Mouse (Mus musculus): ENCODE data around the gene Bend5.

Bend5 gene

DNA sequence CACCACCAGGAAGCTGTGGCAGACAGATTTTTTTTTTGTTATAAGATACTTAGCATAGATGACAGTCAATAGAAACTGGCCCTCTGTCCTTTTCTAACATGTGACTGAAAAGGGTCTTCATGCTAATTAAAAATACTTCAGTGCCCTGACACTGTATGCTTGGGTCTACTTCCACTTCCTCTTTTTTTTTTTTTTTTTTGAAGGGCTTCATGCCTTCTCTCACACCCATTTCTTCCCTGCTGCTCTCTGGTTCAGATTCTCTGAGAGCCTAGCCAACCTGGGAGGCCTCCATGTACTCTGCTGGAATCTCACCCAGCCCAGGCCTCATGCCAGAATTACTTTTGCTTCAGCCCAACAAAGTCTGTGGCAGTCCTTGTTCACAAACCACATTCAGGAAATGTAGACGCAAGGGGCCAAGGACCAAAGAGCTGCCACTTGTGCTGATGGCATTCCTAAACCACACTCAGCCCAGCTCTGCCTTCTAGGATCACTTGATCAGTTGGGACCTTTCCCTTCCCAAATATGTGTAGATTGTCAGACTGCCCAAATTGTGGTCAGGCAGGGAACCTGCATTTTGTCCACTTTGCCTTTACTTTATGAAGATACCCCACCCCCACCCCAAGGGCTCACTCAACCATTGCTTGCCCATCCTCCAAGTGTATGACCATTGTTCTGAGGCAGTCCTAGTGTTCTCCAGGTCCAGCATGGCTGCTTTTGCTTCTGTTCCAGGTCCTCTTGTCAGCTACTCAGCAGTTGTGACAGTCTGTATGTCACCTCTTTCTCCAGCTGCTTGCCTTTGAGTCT lies 27.8 kb downstream of the Bend5 start:
- DNase-seq (ENCODE audit: low spot score) = no peak

DNA sequence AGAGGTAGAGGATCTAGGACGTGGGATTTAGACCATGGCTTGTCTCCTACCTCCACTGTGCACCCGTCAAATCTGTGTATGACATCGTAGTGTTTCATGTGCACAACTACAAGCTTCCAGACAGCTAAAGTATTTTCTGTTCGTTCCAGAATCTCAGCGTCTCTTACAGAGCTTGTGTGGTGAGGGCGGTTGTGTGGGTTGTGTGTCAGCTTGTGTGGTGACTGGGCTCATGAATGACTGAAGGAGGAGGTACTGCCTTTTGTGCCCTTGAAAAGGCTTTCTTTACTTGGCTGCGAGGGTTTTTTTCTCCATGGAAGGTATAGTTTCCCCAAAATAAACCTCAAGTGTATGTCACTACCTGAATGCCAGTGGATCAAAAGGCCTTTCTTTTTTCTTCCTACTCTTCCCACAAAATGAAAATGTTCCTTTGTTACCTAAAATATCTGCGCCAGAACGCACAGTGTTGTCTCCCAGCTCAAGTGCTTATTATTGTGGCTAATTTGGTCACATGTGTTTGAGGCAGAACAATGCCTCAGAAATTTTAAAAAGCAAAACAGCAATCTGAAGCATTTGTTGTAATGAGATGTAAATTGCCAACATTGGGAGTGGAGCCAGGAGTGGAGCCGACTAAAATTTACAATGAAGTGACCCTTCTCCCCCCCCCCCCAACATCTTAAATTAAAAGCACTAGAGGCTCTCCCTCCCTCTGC lies 29.3 kb downstream of the Bend5 start:
- no peak for DNase-seq (ENCODE audit: low spot score)

DNA sequence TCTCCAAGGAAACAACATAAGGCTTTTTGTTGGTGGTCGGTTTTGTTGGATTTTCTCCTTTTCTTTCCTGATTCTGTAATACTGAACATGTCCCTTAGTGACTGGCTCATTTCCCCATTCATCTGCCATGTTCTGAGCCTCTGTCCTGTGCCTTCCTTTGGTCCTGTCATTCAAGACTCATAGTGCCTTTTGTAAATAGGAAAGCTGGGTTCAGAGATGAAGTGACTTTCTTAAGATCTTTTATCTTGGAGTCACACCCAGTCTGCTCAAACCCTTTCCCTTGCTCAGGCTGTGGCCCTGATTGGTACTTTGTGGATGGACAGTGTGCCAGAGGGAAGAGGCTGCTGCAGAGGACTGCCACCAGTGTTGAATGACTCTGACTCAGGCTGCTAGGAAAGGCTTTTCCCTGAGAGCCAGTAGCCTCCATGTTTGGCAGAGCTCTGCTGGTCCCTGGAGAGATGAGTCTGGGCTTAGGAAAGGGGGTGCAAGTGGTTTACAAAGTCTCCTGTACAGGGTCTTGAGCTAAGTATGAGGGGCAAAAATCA lies 29.9 kb downstream of the Bend5 start:
- DNase-seq (ENCODE audit: low spot score) = no peak

DNA sequence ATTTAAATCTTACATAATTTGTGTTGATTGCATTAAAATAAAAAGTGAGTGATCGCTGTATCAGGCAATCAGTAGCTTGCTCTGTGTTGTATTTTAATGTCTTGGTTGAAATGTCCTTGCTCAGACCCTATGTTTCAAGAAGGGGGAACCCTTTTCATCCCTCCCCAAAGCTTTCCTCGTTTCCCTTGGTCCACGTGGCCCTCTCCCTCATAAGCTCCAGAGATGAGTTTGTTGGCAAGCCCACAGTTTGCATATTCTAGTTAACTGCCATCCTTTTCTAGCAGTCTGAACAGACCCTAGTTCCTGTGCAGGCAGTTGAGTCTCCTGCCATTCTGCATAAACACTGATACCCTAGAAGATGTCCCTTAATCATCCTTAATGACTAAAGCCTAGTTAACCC lies 33.1 kb downstream of the Bend5 start:
- no peak for DNase-seq (ENCODE audit: low spot score)

DNA sequence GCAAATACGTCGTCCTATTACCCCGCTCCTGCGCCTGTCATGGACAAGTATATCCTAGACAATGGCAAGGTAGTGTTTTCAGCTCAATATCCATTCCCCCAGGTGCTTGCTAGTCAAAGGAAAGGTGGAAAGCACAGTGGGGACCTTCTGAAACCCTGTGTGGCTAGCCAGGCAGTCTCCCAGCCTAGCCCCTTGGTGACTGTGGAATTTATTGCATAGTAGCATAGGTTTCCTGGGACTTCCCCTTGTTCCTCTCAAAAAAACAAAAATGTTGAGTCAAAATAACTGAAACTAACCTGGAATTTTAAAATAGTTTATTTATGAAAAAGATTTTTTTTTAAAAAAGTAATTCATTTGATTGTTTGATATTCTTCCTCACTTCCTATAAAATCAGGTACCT lies 33.8 kb downstream of the Bend5 start:
- no peak for DNase-seq (ENCODE audit: low spot score)

DNA sequence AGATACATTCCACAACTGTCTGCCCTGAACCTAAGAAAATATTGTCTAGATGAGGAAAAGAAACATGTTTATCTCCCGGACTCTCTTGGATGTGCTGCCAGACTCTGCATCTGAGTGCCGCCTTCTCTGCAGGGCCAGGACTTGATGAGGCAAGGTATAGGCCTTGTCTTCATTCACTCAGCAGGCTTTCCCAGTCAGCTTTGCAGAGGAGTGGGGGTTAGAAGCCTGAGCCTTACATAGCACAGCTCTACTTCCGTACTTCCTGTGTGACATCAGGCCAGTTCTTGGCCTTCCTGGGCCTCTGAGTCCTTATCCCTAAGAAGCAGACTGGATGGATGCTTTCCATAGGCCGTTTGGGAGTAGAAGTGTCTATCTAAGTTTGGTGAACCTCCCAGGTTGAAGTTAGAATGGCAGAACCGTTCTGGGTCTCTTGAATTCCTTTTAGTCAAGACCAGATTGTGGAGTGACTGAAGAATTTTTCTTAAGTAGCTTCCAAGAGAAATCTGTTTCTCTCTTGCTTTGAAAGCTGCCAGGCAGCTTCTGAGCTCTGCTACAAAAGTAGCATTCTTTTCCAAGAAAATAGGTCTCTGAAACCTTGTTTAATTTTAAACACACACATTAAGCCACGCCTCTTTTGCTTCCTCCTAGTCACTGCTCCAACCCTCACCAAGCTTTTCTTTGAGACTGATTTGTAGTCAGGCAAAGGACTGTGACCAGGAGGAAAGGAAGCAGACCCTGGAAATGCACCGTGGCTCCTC lies 34.8 kb downstream of the Bend5 start:
- DNase-seq (ENCODE audit: low spot score) = no peak

DNA sequence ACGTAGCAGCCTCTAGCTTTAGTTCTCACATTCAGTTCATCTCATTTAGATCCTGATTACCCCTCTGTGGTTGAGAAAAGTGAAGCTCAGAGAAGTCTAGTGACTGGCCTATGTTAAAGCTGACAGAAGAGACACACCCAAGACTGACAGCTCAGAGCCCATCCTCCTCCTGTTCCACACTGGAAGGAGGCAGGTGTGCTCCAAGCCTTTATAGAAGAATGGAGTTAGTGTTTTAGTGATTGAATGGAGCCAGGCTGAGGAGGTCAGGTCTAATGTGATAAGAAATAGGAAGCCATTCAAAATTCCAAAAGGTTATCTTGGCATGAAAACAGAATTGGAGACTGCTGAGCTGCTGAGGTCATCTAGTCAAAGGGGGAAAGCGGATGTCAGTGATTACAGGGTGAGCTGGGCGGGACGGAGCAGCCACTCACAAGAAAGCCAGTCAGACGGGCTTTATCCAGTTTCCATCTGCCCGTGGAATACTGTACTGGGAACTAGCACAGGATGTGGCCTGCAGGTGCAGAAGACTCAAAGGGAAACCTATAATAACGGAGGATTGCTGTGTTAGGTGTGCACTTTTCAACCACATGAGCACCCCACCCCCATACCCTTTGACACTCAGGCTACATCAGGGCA lies 36.6 kb downstream of the Bend5 start:
- DNase-seq (ENCODE audit: low spot score) = no peak

DNA sequence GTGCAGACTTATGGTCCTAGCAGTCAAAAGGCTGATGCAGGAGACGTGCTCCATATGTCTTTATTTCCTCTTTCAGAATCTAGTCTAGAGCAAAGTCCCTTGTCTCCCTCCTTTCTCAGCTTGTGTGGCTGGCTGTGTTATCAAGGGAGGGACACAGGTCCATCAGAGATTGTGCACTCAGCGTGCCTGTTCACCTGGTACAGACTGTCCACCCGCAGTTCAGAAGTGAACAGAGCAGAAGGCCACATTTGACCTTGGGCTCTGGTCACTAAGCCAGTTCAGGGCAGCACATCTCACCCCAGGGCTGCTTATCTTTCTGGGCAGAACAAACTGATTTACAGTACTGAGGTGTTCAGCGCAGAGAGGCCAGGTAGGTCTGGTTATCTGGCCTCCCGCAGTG lies 37.4 kb downstream of the Bend5 start:
- no peak for DNase-seq (ENCODE audit: low spot score)

DNA sequence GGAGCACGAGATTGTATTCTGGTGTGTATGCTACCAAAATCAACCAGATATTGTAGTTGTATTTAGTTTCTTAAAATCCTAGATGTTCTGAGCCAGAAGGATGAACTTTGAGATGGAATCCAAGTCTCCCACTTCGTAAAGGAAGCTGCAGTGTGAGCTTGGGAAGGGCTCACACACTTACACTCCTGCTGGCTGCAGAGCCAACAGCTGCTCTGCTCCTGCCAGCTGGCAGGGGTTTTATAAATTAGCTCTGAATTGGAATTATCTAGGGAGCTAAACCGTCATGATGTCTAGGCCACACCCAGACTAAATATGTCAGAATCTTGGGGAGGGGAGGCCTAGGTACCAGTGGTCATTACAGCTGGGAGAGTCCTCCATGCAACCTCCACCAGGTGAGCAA lies 38.5 kb downstream of the Bend5 start:
- no peak for DNase-seq (ENCODE audit: low spot score)

DNA sequence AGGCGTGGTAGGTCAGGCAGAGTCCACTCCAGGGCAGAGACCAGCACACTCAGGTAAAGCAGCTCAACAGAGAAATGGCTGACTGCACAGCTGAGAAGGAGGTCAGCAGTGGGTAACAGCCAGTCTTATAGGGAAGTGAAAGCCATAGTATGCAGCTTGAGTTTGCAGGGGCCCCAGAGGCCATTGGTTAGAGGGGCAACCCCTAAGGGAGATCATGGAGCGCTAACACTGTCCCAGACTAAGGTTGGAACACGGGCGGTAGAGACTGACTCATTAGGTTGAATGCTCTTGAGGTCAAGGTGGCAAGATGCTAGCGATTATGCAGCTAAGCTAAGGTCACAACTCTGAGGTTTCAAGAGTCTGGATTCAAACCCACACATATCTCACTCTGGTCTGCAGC lies 40.8 kb downstream of the Bend5 start:
- no peak for DNase-seq (ENCODE audit: low spot score)

DNA sequence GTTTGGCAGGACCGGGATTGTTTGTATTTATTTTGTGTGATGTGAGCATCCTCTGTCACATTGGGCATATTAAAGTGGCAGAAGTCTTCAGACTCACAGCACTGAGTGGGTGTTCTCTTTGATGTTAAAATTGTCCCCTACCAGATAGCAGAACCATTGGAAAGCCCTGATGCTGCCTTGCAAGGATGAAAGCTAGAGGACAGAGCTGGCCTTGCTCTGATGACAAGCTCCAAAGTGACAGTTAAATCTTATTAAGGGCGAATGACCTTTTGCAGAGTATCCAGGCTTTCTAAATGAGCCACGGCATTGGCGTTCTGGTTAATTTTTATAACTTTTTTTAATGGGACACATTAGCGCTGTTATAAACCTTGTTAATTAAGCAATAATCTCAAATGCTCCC lies 42.8 kb downstream of the Bend5 start:
- no peak for DNase-seq (ENCODE audit: low spot score)

DNA sequence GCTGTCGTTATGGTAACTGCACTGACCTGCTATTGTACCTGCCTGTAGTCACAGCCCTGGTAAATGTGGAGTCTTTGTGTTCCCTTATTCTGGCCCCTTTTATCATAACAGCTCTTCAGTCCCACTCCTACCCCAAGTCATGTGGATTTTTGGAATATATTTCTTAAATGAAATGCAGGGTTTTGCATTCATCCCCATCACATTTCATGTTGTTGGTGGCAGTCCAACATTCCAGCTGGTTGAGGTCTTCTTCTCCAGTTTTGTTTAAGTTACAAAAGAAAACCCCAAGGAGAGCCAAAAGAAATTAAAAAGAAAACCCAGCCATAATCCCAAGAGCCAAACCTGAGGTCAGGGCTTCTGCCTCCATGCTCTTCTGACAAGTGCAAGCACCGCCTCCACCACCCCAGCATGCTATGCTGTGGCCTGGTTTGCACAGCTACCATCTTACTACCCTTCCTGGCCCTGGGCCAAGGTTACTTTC lies 52.5 kb downstream of the Bend5 start:
- no peak for DNase-seq (ENCODE audit: low spot score)

DNA sequence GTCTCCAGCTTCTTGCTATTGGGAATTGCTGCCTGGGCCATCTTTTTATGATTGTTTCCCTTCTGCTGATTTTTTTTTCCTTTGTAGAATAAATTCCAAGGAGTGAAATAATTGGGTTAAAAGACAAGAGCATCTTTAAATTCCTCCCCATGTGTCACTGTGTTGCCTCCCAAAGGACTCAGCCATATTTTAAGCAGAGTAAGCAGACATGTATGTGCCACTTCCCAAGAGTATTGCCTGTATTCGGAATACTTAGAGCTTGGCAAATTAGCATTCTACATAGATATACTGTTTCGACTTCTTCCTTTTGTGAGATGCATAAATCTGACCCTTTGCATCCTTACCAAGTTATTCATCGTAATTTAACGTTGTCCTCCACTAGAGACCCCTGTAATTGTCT lies 53.0 kb downstream of the Bend5 start:
- no peak for DNase-seq (ENCODE audit: low spot score)

DNA sequence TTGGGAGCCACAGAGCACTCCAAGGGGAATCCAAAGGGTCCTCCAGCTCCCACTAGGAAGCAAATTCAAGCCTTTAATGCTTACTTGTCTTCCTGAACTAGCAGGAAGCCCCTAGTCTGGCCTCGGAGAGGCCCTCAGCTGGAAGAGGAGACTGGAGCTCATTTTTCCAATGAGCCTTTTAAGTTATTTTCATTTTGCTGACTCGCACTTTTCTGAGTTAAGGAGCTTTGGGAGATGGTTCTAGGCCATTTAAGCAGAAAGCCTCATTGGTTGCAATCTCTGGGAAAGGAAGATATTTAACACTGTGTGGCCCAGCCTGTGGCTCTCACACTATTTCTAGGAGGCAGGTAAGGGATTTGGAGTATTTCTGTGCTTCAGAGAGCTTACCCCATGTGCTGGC lies 55.0 kb downstream of the Bend5 start:
- DNase-seq (ENCODE audit: low spot score) = no peak

DNA sequence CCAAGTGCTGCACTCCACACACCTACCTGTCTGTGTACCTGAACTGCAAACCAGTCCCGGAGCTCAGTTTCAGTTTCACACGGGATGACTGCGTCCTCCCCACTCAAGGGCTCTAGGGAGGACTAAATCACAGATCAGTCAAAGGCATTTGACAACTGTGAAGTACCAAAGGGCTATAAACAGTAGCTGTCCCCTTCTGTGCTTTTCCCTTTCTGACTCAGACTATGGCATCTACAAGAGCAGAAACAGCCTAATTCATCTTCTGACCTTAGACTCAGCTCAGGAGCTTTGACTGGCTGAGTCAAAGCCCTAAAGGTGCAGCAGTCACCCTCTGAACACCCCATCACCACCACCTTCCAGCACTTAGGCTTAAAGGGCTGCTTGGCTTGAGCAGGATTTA lies 56.9 kb downstream of the Bend5 start:
- DNase-seq (ENCODE audit: low spot score) = no peak

DNA sequence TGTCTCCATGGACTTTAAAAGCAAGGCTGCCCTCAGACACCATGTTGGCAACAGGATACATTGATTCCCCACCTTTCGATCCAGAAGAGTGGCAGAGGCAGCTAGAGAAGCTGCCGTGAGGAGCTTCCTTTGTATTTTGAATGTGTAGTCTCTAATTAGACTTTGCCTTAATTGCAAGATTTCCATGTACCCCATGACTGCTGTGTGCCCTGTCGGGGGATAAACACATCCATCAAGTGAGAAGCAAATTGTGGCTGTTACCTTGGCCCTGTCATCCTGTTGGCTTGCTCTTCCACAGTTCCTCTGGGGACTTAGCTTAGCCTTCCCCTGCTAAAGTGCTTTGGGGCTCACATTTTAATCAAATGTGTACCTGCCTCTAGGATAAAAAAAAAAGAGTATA lies 57.7 kb downstream of the Bend5 start:
- no peak for DNase-seq (ENCODE audit: low spot score)

DNA sequence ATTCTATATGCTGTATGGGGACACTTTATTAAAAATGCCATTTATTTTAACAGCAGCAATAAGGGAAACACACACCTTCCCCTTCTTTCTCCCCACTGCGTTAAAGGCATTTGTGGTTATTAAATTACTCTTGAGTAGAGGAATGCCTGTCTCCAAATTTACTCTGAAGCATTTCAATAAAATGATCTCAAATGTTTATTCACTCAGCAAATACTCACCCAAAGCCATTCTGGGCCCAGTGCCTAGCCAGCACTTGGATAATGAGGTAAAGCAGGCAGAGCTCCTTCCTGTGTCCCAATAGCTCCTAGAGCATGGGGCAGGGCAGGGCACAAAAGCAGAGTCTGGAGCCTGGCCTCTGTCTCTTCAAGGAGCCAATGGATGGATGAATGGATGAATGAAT lies 58.2 kb downstream of the Bend5 start:
- DNase-seq (ENCODE audit: low spot score) = no peak

DNA sequence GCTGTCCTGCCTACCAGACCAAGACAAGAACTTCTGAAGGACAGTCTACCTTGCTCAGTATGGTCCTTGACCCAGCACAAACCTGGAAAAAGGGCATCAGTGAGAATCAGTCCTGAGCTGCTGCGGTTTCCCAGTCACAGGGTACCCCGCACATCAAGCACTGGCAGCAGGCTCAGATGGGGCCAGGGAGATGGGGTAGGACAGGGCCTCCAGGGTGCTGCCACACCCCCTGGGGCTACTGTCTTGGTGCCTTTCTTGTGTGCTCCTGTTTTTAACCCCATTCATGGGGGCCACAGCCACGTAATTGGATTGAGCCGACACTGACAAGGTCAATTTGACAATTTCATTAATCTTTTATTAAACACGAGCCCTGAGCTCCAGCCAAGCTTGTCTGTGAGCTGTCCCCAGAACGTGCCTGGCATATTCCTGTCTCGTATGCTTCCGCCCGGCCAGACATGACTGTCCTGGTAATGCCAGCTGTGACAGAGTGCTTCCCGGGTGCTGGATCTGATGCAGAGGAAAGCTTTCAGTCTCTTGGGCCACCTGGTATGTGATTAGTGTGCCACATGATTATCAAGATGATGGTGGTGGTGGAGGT lies 60.7 kb downstream of the Bend5 start:
- DNase-seq (ENCODE audit: low spot score) = no peak

DNA sequence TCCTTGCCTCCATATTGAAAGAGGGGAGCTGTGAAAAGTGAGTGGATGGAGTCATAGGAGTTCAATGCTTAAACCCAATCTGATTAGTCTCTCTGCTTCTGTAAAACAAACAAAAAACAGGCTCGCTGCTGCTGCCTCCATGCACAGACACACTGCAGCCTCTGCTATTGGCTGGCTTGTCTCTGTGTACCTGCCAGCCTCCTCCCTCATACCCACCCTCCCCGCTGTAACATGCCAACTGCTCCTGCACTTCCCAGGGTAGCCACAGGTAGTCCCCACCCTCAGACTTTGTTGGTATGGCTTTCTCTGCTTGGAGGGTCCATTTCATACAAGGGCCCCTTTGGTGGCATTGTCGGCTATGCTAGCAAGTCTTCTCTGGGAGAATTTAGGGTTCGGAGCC lies 62.7 kb downstream of the Bend5 start:
- no peak for DNase-seq (ENCODE audit: low spot score)

DNA sequence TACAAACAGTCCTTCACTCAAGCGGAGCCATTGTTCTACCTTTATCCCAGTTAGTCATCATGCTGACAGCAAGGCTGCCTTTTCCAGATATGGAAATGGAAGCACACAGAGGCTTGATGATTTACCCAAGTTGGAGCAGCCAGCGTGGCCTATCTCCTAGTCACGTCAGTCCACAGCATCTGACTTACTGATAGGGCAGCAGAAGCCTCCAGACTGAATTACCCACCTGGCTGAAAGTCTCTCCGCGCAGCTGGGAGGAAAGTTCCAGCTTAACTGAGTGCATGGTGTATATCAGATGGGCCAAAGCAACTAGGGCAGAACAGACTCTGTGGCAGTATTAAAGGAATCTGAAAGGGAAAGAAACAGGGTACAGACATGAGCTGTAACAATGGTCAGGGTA lies 68.7 kb downstream of the Bend5 start:
- DNase-seq (ENCODE audit: low spot score) = no peak

DNA sequence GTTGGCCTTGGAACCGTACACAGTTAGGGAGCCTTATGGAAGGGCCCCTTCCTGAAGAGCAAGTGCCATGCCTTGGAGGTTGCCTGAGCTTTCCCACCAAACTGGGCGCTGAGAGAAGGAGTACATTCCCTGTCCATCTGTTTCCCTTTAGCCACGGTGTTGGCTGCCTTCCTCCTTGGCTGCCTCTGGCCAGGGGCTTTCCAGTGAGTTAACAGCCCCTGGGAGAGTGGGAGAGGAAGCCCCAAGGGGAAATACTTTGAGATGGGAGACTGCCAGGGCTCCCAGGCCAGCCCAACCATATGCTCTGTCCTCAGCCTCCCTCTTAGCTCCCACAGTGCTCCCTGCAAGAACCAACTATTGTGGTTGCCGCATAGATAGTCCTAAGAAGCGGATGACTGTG lies 70.4 kb downstream of the Bend5 start:
- DNase-seq (ENCODE audit: low spot score) = no peak

DNA sequence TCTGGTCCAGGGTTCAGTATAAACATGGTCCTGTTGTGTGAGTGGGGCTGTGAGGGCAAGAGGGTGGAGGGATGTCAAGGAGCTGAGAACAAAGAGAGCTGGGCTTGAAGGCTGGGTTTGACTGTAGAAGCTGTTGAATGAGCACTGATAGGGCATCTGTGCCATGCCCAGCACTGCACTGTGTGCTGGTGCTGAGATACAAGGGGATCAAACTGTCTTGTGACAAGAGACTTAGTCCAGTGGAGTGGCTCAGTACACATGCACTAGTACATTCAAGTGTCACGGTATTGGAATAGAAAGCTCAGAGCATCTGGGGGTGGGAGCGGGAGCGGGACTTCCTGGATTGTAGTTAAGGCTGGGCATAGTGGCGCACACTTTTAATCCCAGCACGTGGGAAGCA lies 71.4 kb downstream of the Bend5 start:
- no peak for DNase-seq (ENCODE audit: low spot score)
